Mouse (Mus musculus) ES-Bruce4 (cell line): ENCODE measurements around the gene Ipmk. TPM values are rescaled to one million over a fixed set of nuclear protein-coding genes. Genes with fewer than 3 reads are reported as not detected.
A peak's percentile ranks its signal among the peaks of the same experiment; 100 is the strongest.

ENCODE experiments used
- H3K27ac ChIP-seq: 2 replicates; pipeline ENCODE4 v1.5.1; 2012; ENCODE audit warnings: low read length, inconsistent platforms; ENCODE audit not compliant: insufficient read depth
- H3K27me3 ChIP-seq: 2 replicates; pipeline ENCODE4 v1.6.1; 2012; ENCODE audit warnings: mild to moderate bottlenecking, low read length, inconsistent platforms; ENCODE audit not compliant: control insufficient read depth, poor library complexity, insufficient read depth, severe bottlenecking
- H3K36me3 ChIP-seq: 2 replicates; pipeline ENCODE4 v1.6.1; 2012; ENCODE audit warnings: inconsistent platforms, mild to moderate bottlenecking, low read length, moderate library complexity; ENCODE audit not compliant: control insufficient read depth, poor library complexity, insufficient read depth, severe bottlenecking
- H3K4me1 ChIP-seq: one replicate; pipeline ENCODE4 v1.8.1; 2011; ENCODE audit warnings: low read length; ENCODE audit not compliant: control insufficient read depth, insufficient read depth
- H3K4me3 ChIP-seq: 2 replicates; pipeline ENCODE4 v1.5.1; 2011; ENCODE audit warnings: low read depth, mild to moderate bottlenecking, low read length
- H3K9ac ChIP-seq: 2 replicates; pipeline ENCODE4 v1.6.1; 2012; ENCODE audit warnings: low read depth, mild to moderate bottlenecking, inconsistent platforms; ENCODE audit not compliant: poor library complexity, severe bottlenecking
- H3K9me3 ChIP-seq: replicated peaks from 2 replicates; pipeline ENCODE4 v1.6.1; 2012; ENCODE audit warnings: mild to moderate bottlenecking, low read length, inconsistent platforms; ENCODE audit not compliant: control insufficient read depth, poor library complexity, insufficient read depth, severe bottlenecking
- CTCF ChIP-seq: IDR thresholded peaks from one replicate; pipeline ENCODE4 v1.8.1; 2011; ENCODE audit warnings: low read depth, low read length
- EP300 ChIP-seq: IDR thresholded peaks from 2 replicates; pipeline ENCODE4 v1.6.1; 2011; ENCODE audit warnings: low read depth, low read length; ENCODE audit not compliant: insufficient read depth
- POLR2A ChIP-seq: IDR thresholded peaks from one replicate; pipeline ENCODE4 v1.8.1; 2011; ENCODE audit warnings: low read length; ENCODE audit not compliant: insufficient read depth
- polyA plus RNA-seq: library from polyadenylated mRNA; stranded (reverse); fragments of >200 nt; gene quantifications from 2 replicates; pipeline ENCODE4 v1.2.4, GENCODE M21; 2011; ENCODE audit warnings: low read depth; ENCODE audit not compliant: missing spikeins, insufficient read depth, insufficient read length

Gene Ipmk
- polyA plus RNA-seq, 1 experiment: 41.4 TPM

DNA sequence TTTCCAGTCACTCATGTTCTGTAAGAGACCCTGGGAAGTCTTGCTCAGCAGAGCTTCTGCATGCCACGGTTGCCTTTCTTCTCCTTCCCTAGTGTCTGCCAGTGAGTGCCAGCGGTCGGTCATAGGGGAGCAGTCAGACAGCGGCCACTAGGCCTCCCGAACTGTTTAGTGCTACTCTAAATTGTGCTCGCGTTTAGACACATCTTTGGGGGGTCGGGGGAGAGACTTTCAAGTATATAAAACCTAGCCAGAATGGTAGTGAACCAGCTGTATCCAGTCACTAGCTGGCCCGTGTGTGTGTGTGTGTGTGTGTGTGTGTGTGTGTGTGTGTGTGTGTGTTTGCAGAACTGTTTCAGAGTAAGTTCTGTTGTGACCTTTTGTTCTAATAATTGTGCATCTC is 6.3 kb downstream of the Ipmk start:
- TF ChIP-seq POLR2A: no peak
- no peak for TF ChIP-seq EP300
- TF ChIP-seq CTCF: no peak
- H3K36me3 ChIP-seq: no peaks in the 10 kb centered on the region; the same call in 1 of the 2 replicates
- no peaks in the 10 kb centered on the region for H3K4me1 ChIP-seq
- no peaks in the 10 kb centered on the region for H3K9me3 ChIP-seq
- H3K9ac ChIP-seq: no peak overlapping the region
- no peak overlapping the region for H3K4me3 ChIP-seq
- no peaks in the 10 kb centered on the region for H3K27me3 ChIP-seq
- H3K27ac ChIP-seq: no peak overlapping the region

DNA sequence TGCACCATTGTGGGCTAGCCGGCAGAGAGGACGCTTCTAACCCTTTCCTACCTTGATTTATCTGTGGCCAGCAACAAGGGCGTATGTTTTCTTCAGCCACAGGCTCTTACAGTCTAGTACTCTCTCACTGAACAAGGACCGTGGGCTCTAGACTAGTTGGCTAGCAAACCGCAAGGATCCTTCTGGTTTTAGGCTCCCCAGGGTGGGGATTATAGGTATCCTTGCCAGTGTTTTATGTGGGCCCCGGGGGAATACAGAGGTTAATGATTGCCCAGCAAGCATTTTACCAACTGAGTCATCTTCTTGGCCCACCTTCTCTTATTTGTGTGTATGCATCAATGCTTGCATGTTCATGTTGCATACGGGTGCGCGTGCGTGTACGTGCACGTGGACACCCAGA is 7.4 kb downstream of the Ipmk start:
- no peaks in the 10 kb centered on the region; the same call in 1 of the 2 replicates for H3K36me3 ChIP-seq
- no peaks in the 10 kb centered on the region for H3K27me3 ChIP-seq
- no peak overlapping the region for H3K9ac ChIP-seq
- H3K9me3 ChIP-seq: no peaks in the 10 kb centered on the region
- TF ChIP-seq CTCF (no peak), POLR2A (no peak), EP300 (no peak)
- no peak overlapping the region for H3K27ac ChIP-seq
- no peaks in the 10 kb centered on the region for H3K4me1 ChIP-seq
- H3K4me3 ChIP-seq: no peak overlapping the region

DNA sequence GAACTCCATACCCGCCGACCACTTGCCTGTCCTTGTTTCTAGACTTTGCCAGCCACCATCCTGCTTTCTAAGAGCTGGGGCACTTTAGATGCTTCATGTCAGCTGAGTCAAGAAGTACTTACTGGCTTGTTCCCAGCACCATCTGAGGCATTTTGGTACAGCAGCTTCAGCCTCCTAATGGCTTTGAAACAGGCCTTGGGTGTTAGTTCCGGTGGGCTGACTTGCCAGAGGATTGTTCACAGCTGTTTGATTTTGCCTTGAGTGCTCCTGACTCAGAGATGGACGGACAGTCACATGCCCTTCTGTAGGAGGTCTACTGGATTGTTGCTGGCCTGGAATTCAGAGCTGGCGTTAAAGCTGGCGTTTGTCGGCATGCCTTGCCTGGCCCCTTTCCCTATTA is 13.5 kb downstream of the Ipmk start:
- no peaks in the 10 kb centered on the region for H3K9me3 ChIP-seq
- H3K27ac ChIP-seq: no peak overlapping the region
- no peaks in the 10 kb centered on the region; the same call in 1 of the 2 replicates for H3K36me3 ChIP-seq
- H3K4me3 ChIP-seq: no peak overlapping the region
- no peak overlapping the region for H3K9ac ChIP-seq
- H3K27me3 ChIP-seq: no peaks in the 10 kb centered on the region
- H3K4me1 ChIP-seq: peaks cover 4% of the 10 kb centered on the region
- TF ChIP-seq POLR2A (no peak), CTCF (no peak), EP300 (no peak)

DNA sequence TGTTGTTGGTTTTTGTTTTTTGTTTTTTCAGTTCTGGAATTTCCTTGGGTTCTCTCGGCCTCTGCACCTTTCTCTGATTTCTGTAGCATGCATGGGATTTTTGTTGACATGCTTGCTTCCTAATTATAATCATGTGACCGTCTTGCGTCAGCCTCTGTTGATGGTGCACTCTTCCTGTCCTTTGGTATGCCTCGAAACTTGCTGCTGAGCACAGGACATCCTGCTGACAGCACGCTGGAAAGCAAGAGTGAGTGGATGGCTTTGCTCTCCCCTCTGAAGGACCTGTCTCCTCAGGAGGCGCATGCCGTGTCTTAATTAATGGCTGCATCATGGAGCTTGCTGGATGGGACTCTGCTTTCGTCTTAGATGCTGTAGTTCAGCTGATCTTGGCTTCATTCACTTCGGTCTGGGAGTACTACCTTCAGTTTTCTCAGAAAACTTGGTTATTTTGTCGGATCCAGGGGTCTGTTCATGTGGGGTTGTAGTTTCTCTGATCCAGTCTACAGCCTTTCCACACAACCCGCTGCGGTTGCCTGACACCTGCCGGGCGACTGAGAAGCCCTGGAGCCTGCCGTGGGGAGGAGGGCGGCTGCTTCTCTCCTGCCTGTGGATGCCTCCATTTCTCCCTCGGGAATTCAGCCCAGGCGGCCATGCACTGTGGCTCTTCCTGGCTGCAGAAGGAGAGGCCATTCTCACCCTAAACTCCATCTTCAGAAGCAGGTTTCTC is 14.4 kb downstream of the Ipmk start:
- H3K27me3 ChIP-seq: no peaks in the 10 kb centered on the region
- H3K4me3 ChIP-seq: 0 out of 2 replicates have a peak overlapping the region, but pooled peaks have one; percentile 7
- H3K9me3 ChIP-seq: no peaks in the 10 kb centered on the region
- 0 out of 2 replicates have a peak, but pooled peaks cover 3% of the 10 kb centered on the region for H3K36me3 ChIP-seq
- H3K4me1 ChIP-seq: peaks cover 4% of the 10 kb centered on the region
- no peak for TF ChIP-seq POLR2A
- TF ChIP-seq EP300: no peak
- no peak for TF ChIP-seq CTCF
- no peak overlapping the region for H3K27ac ChIP-seq
- H3K9ac ChIP-seq: no peak overlapping the region

DNA sequence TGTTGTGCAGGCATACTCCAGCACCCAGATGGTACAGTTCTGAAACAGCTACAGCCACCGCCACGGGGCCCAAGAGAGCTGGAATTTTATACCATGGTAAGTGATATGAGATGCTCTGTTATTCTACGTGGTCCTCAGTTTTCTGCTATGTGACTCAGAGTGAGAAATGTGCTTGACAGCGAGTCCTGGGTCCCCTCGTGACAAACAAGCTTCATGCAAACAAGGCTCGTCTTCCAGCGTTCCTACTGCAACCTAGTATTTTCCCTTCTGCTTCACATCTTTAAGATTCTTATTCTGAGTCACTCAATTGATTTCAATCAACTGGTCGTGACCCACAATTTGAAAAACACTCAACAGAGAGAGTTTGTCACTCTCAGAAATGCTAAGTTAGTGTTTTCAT is 15.9 kb downstream of the Ipmk start:
- Histone ChIP-seq H3K9ac (no peak overlapping the region), H3K4me3 (no peak overlapping the region), H3K27ac (no peak overlapping the region), H3K9me3 (no peaks in the 10 kb centered on the region), H3K4me1 (peaks cover 4% of the 10 kb centered on the region), H3K27me3 (no peaks in the 10 kb centered on the region), H3K36me3 (0 out of 2 replicates have a peak, but pooled peaks cover 3% of the 10 kb centered on the region)
- TF ChIP-seq POLR2A (no peak), EP300 (no peak), CTCF (no peak)

DNA sequence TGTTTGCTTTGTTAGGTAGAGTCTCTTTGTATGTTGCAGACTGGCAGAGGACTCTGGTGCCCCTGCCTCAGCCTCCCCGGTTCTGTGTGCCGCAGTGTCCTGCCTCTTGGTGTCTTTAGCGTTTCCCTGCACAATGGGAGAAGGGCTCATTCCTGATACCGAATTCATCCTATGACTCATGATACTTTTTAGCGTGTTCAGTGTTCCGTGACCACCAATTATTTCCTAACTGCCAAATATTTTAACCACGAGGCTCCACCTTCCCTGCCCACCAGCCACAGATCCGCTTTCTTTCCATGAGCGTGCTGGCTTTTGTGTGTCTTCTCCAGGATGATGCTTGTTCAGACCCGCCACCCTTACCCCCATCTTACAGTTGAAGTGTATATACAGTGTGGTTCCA is 16.3 kb downstream of the Ipmk start:
- Histone ChIP-seq H3K4me3 (no peak overlapping the region), H3K9ac (no peak overlapping the region), H3K4me1 (peaks cover 4% of the 10 kb centered on the region), H3K27ac (no peak overlapping the region), H3K27me3 (no peaks in the 10 kb centered on the region), H3K9me3 (no peaks in the 10 kb centered on the region), H3K36me3 (0 out of 2 replicates have a peak, but pooled peaks cover 3% of the 10 kb centered on the region)
- TF ChIP-seq EP300 (no peak), CTCF (no peak), POLR2A (no peak)
